Mouse (Mus musculus) urinary bladder, postnatal 4 days (tissue): ENCODE results near the gene Hrh2.

Experiments
- DNase-seq, 2 experiments: peaks; one replicate each; pipeline ENCODE4 v3.0.0; 2021 to 2022; ENCODE audit warnings: low spot score in 2 of 2

Gene Hrh2

GRCm38 (mm10) chr13:54192021-54192481, at the start of gene Hrh2:
Gene Hrh2 (plus strand): TSS chr13:54192129.
- no peak for DNase-seq

GRCm38 (mm10) chr13:54143788-54144187, 48.1 kb upstream of the Hrh2 start:
- no peak for DNase-seq

GRCm38 (mm10) chr13:54144624-54145023, 47.3 kb upstream of the Hrh2 start:
- no peak for DNase-seq

- DNase-seq: no peak
Observed at GRCm38 (mm10) chr13:54147328-54147727, 44.6 kb upstream of the Hrh2 start.

GRCm38 (mm10) chr13:54152421-54152820, 39.5 kb upstream of the Hrh2 start:
- DNase-seq: no peak

GRCm38 (mm10) chr13:54152911-54153310, 39.0 kb upstream of the Hrh2 start:
- no peak for DNase-seq

GRCm38 (mm10) chr13:54153672-54154218, 38.2 kb upstream of the Hrh2 start:
- no peak for DNase-seq

- no peak for DNase-seq
Observed at GRCm38 (mm10) chr13:54155822-54156221, 36.1 kb upstream of the Hrh2 start.

GRCm38 (mm10) chr13:54159256-54159655, 32.7 kb upstream of the Hrh2 start:
- DNase-seq: no peak

GRCm38 (mm10) chr13:54159756-54160155, 32.2 kb upstream of the Hrh2 start:
- no peak for DNase-seq

GRCm38 (mm10) chr13:54160546-54160945, 31.4 kb upstream of the Hrh2 start:
- DNase-seq: no peak

GRCm38 (mm10) chr13:54161514-54161913, 30.4 kb upstream of the Hrh2 start:
- DNase-seq: no peak

- no peak for DNase-seq
Observed at GRCm38 (mm10) chr13:54163363-54163762, 28.6 kb upstream of the Hrh2 start.

GRCm38 (mm10) chr13:54164462-54164861, 27.5 kb upstream of the Hrh2 start:
- DNase-seq: no peak

- DNase-seq: no peak
Observed at GRCm38 (mm10) chr13:54165066-54165465, 26.9 kb upstream of the Hrh2 start.

GRCm38 (mm10) chr13:54165765-54166164, 26.2 kb upstream of the Hrh2 start:
- no peak for DNase-seq

GRCm38 (mm10) chr13:54167036-54167435, 24.9 kb upstream of the Hrh2 start:
- no peak for DNase-seq

GRCm38 (mm10) chr13:54168675-54169074, 23.3 kb upstream of the Hrh2 start:
- DNase-seq: no peak

GRCm38 (mm10) chr13:54170288-54170687, 21.6 kb upstream of the Hrh2 start:
- DNase-seq: no peak

- no peak for DNase-seq
Observed at GRCm38 (mm10) chr13:54171346-54171745, 20.6 kb upstream of the Hrh2 start.

GRCm38 (mm10) chr13:54171761-54172160, 20.2 kb upstream of the Hrh2 start:
- DNase-seq: no peak

- no peak for DNase-seq
Observed at GRCm38 (mm10) chr13:54173941-54174340, 18.0 kb upstream of the Hrh2 start.

- no peak for DNase-seq
Observed at GRCm38 (mm10) chr13:54174703-54175102, 17.2 kb upstream of the Hrh2 start.

GRCm38 (mm10) chr13:54175426-54175825, 16.5 kb upstream of the Hrh2 start:
- no peak for DNase-seq
